Mouse (Mus musculus) G1E (cell line): Measurements from ENCODE around the gene Plekhj1.

Experiments
- CTCF ChIP-seq: IDR thresholded peaks from 2 replicates; pipeline ENCODE4 v1.5.1; 2012; ENCODE audit warnings: low read depth, low read length, inconsistent platforms, mixed read lengths
- GATA1 ChIP-seq: IDR thresholded peaks from 2 replicates; pipeline ENCODE4 v1.6.1; 2012; ENCODE audit warnings: borderline replicate concordance, low read length, inconsistent platforms, mixed read lengths
- GATA2 ChIP-seq: IDR thresholded peaks from 2 replicates; pipeline ENCODE4 v1.6.1; 2012; ENCODE audit warnings: low read depth, low read length, inconsistent platforms, borderline replicate concordance
- POLR2AphosphoS5 ChIP-seq: IDR thresholded peaks from 2 replicates; pipeline ENCODE4 v1.6.1; 2012; ENCODE audit warnings: low read depth, low read length, inconsistent platforms; ENCODE audit not compliant: insufficient replicate concordance
- TAL1 ChIP-seq: conservative IDR thresholded peaks from 2 replicates; pipeline ENCODE4 v1.6.1; 2012; ENCODE audit warnings: low read depth, low read length, inconsistent platforms, mixed read lengths

DNA sequence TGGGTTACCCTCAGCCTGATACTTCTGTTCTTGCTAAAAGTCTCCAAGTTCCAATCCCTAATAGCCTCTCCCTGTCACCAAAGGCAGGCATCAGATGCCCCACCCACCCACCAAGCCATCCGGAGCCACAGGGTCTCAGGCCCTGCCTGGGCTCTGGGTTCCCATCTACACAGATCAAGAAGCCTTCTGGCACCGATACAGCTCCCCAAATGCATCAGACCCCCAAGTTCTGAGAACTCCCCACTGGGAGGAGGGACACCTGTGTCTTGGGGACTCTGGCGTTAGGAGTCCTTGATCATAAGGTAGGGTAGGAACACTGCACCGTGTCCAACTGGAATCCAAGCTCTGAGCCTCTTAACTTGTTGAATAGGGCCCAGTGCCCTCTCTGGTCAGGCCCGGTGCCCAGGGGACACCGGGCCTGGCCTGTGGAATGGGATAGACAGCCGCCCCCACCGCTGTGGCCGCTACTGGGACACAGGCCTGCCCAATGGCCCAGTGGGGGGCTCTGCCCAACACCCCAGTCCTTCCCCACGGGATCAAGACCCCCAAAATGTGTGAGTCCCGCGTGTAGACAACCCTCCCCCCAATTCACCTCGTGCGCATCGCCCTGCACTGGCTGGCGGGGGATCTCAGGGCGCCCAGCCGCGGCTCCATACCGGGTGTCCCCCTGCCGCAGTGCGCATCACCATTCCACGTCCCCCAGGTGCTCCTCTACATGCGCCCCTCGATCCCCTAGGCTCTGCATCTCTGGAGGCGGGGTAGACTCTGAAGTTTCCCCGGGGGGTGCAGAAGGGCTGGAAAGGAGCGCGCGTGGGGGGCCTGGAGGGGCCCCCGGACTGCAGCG is 44.9 kb upstream of the Plekhj1 start:
- TF ChIP-seq CTCF (no peak), GATA2 (no peak), GATA1 (no peak), POLR2AphosphoS5 (no peak), TAL1 (no peak)
